Mouse (Mus musculus) activated CD4-positive, CD25-positive, alpha-beta regulatory T cell (primary cell): Measurements from ENCODE around the gene Zfp526. TPM values are rescaled to one million over a fixed set of nuclear protein-coding genes. Genes with fewer than 3 reads are reported as not detected.

Experiments used
- polyA plus RNA-seq, 2 experiments: library from polyadenylated mRNA; unstranded; fragments of 100-300 nt; shearing (Covaris generic); gene quantifications; one replicate each; pipeline ENCODE4 v1.2.1; 2017

The Zfp526 gene
- 1 to 10 TPM; 2.6 to 3.3 TPM for polyA plus RNA-seq

DNA sequence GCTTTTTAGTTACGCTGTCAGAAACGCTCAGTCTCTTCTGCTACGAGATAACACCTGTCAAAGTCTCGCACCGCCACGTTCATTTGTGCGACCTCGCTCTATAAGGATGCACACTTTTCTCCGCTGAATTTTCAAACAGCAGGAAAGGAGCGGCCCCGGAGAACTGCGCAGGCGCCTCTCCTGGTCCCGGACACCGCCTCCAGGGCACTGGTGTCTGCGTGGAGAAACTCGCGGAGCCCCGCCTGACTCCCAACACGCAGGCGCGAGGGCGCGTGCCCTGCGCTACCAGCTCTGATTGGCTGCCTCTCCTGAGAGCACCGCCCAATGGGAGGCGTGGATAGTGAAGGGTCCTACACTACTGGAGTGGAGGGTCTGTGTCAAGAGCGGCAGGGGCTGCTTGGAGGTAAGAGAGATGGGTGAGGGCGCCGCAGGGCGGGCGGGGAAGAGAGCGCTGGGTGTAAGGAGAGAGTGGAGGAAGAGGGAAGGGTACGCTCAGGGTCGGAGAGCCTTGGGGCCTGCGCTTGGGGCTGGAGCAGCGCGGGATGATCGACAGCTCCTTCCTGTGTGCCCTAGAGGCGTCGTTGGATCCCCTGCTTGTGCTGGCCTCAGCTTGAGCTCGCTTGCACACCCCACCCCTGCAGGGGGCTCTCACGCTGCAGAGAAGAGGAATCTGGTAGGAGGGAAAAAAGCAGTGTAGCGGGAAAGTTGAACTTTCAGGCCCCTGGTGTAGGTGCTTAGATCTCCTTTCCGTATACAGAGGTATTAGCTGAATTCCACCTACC is at the start of gene Zfp526:
Zfp526 (plus strand) TSS at position 324 of the 782 bp plus-strand sequence.

DNA sequence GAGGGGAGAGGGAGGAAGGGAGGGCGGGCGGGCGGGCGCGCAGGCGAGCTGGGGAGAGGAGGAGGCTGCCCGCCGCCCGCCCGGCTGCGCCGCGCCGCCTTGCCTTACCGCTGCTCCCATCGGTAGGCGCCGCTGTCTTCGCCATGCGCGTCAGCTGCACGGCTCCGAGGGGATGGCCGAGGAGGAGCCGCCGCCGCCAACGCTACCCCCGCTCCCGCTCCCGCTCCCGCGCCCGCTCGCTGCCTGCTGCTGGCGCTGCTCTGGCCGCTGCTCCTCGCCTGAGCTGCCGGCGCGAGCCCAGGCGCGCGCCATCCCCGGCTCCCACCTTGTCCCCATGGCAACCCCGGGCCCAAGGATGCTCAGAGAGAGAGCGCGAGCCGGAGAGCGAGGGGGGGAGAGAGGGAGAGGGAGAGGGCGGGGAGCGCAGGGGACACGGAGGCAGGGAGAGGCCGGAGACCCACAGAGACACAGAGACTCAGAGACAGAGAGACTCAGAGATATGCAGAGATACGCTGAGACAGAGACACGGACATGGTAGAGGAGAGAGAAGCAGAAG is 41.5 kb upstream of the Zfp526 start, which contains the start of gene Pou2f2:
Pou2f2 (minus strand) TSS at position 121 of the 556 bp plus-strand sequence.

DNA sequence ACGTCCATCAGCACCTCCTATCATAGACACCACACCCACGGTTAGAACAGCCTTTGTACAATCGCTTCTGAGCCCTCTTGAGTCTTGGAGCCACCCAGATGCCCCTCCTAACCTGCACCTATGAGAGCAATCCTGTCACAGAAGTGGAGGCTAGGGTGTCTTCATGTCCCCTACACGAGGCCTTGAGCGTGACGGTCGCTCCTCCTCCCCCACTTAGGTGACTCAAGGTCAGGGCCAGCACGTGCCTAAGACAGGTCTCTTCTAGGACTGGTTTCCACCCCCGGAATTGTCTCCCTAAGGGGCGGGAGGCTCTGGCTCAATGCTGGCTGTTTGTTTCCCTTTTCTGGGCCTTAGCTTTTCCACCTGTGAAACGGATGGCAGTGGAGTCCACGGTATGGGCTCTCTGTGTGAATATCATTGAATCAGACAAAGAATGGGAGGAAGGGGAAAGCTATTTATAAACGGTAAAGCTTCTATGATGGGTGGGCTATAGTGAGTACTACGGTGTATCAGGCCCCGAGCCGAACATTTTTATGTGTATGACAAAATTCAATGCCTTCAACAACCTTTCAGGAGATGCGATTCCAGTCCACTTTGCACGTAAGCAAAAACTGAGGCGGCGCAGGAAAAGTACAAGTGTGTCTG is 646 bp upstream of the Zfp526 start, which contains the start of gene Dedd2:
Dedd2 (minus strand) TSS at position 159 of the 645 bp plus-strand sequence.

DNA sequence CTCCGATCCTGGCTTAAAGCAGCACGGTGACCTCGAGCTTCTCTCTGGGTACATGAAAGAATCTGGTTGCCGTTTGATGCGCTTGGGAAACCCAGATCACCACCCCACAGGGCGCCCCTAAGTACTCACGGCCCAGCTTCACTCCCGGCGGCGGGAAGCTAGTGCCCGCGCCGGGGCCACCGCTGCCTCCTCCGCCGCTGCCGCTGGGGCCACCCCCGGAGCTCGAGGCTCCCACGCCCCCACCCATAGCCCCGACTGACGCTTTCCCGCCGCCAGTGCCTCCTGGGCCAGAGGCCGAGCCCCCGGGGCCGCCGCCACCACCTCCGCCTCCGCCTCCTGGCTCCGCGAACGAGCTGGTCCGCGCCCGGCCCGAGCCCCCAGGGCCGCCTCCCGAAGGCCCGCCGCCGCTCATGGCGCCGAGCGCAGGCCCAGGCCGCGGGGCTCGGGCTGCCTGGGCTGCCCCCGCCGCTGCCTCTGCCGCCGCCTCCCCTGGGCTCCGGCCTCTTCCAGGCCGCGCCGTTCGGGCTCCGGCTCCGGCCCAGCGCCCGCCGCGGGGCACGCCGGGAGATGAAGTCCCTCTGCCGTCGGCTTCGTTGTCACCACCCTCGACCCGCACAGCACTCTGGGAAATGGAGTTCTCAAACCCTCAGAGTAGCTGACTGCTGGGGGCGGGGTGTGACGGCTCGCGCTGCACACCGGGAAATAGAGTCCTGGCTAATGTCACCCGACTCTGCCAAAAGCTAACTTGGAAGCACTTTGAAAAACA is 16.2 kb downstream of the Zfp526 start, which contains the start of gene Gsk3a:
Gsk3a (minus strand) TSS at position 603 of the 766 bp plus-strand sequence.

DNA sequence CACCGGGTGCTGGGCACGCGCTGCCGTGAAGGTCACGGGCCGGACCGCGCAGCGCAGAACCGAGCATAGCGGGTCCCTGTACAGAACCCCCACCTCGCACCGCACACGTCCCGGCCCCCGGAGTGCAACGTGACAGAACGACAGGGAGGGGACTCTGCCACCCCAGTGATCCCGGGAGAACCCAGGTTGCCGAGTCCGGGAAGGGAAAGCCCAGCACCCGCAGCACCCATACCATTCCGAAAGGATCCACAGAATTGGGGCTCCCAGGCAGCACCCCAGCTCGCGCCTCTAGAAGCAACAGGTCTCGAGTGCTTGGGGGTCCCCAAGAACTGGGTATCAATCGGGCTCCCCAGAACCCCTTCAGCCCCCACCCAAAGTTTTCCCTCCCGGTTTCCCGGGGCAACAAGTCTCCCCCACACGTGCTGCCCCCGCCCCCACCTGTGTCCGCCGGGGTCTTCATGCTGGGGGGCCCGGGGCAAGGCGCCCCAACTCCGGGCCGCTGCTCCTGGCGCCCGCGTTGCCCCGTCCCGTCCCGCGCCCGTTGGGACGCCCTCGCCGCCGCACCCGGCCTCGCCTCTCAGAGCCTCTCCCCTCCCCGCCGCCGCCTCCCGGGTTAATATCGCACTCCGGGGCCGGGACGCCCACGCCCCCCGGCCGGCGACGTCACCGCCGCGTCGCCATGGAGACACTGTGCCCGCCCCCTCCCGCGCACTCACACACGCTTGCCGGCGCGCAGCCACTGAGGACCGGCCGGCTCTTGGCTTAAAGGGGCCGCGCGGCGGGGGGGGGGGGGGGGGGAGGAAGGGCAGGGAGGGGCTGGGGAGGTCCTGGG is 29.1 kb downstream of the Zfp526 start, which contains the start of gene Erf:
Erf (minus strand) TSS at position 621 of the 832 bp plus-strand sequence.

DNA sequence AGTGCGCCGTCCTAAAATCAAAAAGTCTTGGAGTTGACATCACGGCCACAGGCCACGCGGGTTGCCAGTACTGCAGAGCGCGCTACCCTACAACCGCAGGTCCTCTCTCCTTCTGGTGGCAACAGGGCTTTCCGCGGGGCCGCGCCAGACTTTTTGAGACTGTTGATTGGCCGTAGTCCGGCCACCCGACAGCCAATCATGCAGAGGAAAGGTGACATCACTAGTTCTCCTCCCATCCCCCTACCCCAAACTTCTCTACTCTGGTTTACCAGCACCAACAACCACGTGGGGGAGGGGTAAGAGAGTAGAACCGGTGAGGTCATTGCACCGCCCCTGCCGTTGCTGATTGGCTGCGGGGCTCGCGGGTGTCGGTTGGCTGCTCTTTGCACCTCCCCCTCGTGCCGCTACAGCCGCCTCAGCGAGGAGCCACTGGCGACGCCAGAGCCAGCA is 46.1 kb downstream of the Zfp526 start, which contains the start of gene Cic:
Cic (plus strand) TSS at position 404 of the 450 bp plus-strand sequence.

Other genes starting within 250 kb of the Zfp526 start
- gene Rabac1, start 248.7 kb upstream of the Zfp526 start, polyA plus RNA-seq: 100 to 1,000 TPM; 343 to 519 TPM
- 1 to 10 TPM in 1 of 2 experiments, under 1 TPM in 1; 0.47 to 1.8 TPM for gene Atp1a3, start 215.5 kb upstream of the Zfp526 start, polyA plus RNA-seq
- 1 to 10 TPM; 5.9 to 7.7 TPM for gene Grik5, start 149.1 kb upstream of the Zfp526 start, polyA plus RNA-seq
- 10 to 100 TPM; 17.5 to 28.2 TPM for gene Zfp574, start 148.9 kb upstream of the Zfp526 start, polyA plus RNA-seq
- 10 to 100 TPM; 73.9 to 77.6 TPM for gene Pou2f2, start 41.7 kb upstream of the Zfp526 start, polyA plus RNA-seq
- 10 to 100 TPM; 66.7 to 85.6 TPM for gene Dedd2, start 810 bp upstream of the Zfp526 start, polyA plus RNA-seq
- gene Gsk3a, start 16.4 kb downstream of the Zfp526 start, polyA plus RNA-seq: 10 to 100 TPM; 83.3 to 91.6 TPM
- gene Erf, start 29.3 kb downstream of the Zfp526 start, polyA plus RNA-seq: 1 to 10 TPM; 1.9 to 2.6 TPM
- gene Cic, start 46.3 kb downstream of the Zfp526 start, polyA plus RNA-seq: 10 to 100 TPM; 35.1 to 35.4 TPM
- 10 to 100 TPM; 25.9 to 42.4 TPM for gene Pafah1b3, start 76.6 kb downstream of the Zfp526 start, polyA plus RNA-seq
- not detected for gene Prr19, start 80.0 kb downstream of the Zfp526 start, polyA plus RNA-seq
- gene Tmem145, start 84.7 kb downstream of the Zfp526 start, polyA plus RNA-seq: under 1 TPM in 1 of 2 experiments, not detected in 1; 0.12 TPM
- gene Megf8, start 95.7 kb downstream of the Zfp526 start, polyA plus RNA-seq: under 1 TPM; 0.06 to 0.11 TPM
- not detected for gene Cnfn, start 148.3 kb downstream of the Zfp526 start, polyA plus RNA-seq
- 10 to 100 TPM; 11.6 to 13.0 TPM for gene Lipe, start 177.3 kb downstream of the Zfp526 start, polyA plus RNA-seq
- not detected for gene Cxcl17, start 191.5 kb downstream of the Zfp526 start, polyA plus RNA-seq